Mouse (Mus musculus): ENCODE results near the gene Ppp1r1a. TPM values are rescaled to one million over a fixed set of nuclear protein-coding genes. Genes with fewer than 3 reads are reported as not detected.
A peak's percentile ranks its signal among the peaks of the same experiment; 100 is the strongest.

The Ppp1r1a gene
- polyA plus RNA-seq, 1 experiment from 2014 or later, result 62.7 TPM

GRCm38 (mm10) chr15:103503251-103503600, 34.6 kb downstream of the Ppp1r1a start:
- Histone ChIP-seq H3K4me2 (peak overlapping the region; percentile 94), H3K27ac (ENCODE audit: low read depth, low read length) (peak overlapping the region; percentile 3; the same call in 1 of the 2 replicates), H3K27me3 (ENCODE audit: control insufficient read depth, insufficient read depth, low read length) (peaks cover 4% of the 10 kb centered on the region; the same call in 1 of the 2 replicates), H3K4me3 (ENCODE audit: low read depth, low read length) (peak overlapping the region; percentile 63), H3K4me1 (ENCODE audit: control insufficient read depth, insufficient read depth, low read length) (peaks cover 7% of the 10 kb centered on the region), H3K9ac (ENCODE audit: low read length) (peak overlapping the region; percentile 84), H3K9me3 (ENCODE audit: control insufficient read depth, low read length) (no peaks in the 10 kb centered on the region), H3K36me3 (ENCODE audit: control insufficient read depth, insufficient read depth, low read length) (no peaks in the 10 kb centered on the region)
- DNase-seq (ENCODE audit: low spot score, missing footprints) (peak; percentile 96), ATAC-seq (ENCODE audit: low FRiP score) (peak; percentile 79)
- WGBS, result 0% methylated on average over 15 of the region's 15 CpGs

- Histone ChIP-seq H3K36me3 (ENCODE audit: control insufficient read depth, insufficient read depth, low read length) (no peaks in the 10 kb centered on the region), H3K4me2 (peak within 1 kb of the TSS; percentile 94), H3K27ac (ENCODE audit: low read depth, low read length) (peak within 1 kb of the TSS; percentile 3; the same call in 1 of the 2 replicates), H3K4me1 (ENCODE audit: control insufficient read depth, insufficient read depth, low read length) (peaks cover 7% of the 10 kb centered on the region), H3K4me3 (ENCODE audit: low read depth, low read length) (peak within 1 kb of the TSS; percentile 63), H3K9ac (ENCODE audit: low read length) (peak within 1 kb of the TSS; percentile 84), H3K9me3 (ENCODE audit: control insufficient read depth, low read length) (no peaks in the 10 kb centered on the region), H3K27me3 (ENCODE audit: control insufficient read depth, insufficient read depth, low read length) (peaks cover 4% of the 10 kb centered on the region; the same call in 1 of the 2 replicates)
- under 1% methylated on average over 58 of the region's 63 CpGs for WGBS
- ATAC-seq (ENCODE audit: low FRiP score) (peak; percentile 94), DNase-seq (ENCODE audit: low spot score, missing footprints) (peak; percentile 97)
Measured at GRCm38 (mm10) chr15:103502435-103503250, 35.2 kb downstream of the Ppp1r1a start, which contains the start of gene Pde1b. Pde1b (plus strand) TSS chr15:103503034.

DNA sequence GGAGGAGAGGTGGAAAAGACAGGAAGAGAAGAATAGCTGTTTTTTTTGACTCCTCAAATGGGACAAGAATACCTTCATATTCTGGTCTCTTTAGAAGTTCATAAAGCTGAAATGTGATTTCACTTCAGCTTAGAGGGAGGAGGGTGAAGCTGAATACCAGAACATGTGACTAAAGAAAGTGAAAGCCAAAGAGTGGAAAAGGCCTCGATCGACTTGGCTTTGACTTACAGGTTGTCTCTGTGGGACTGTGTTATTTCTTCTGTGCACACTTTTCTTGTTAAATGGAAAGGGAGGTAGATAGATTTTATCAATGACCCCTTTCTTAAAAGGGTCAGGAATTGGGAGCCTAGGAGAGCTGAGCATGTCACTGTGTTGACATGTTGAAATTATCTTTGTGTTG, 36.6 kb downstream of the Ppp1r1a start:
- H3K4me1 ChIP-seq (ENCODE audit: control insufficient read depth, insufficient read depth, low read length), result peaks cover 7% of the 10 kb centered on the region
- H3K27me3 ChIP-seq (ENCODE audit: control insufficient read depth, insufficient read depth, low read length), result peaks cover 4% of the 10 kb centered on the region; the same call in 1 of the 2 replicates
- H3K4me3 ChIP-seq (ENCODE audit: low read depth, low read length), result no peak overlapping the region
- no peaks in the 10 kb centered on the region for H3K36me3 ChIP-seq (ENCODE audit: control insufficient read depth, insufficient read depth, low read length)
- no peak overlapping the region for H3K4me2 ChIP-seq
- WGBS, result 78% methylated on average over 2 of the region's 2 CpGs
- H3K9me3 ChIP-seq (ENCODE audit: control insufficient read depth, low read length), result no peaks in the 10 kb centered on the region
- H3K9ac ChIP-seq (ENCODE audit: low read length), result no peak overlapping the region
- ATAC-seq (ENCODE audit: low FRiP score) (no peak), DNase-seq (ENCODE audit: low spot score, missing footprints) (peak; percentile 67)
- no peak overlapping the region for H3K27ac ChIP-seq (ENCODE audit: low read depth, low read length)

- WGBS, result 50% methylated on average over 1 of the region's 1 CpGs
- ATAC-seq (ENCODE audit: low FRiP score), result no peak
Measured at GRCm38 (mm10) chr15:103500723-103501122, 37.1 kb downstream of the Ppp1r1a start.

GRCm38 (mm10) chr15:103498157-103498556, 39.6 kb downstream of the Ppp1r1a start:
- no peaks in the 10 kb centered on the region for H3K36me3 ChIP-seq (ENCODE audit: control insufficient read depth, insufficient read depth, low read length)
- H3K4me2 ChIP-seq, result no peak overlapping the region
- WGBS, result 35% methylated on average over 3 of the region's 3 CpGs
- no peaks in the 10 kb centered on the region for H3K27me3 ChIP-seq (ENCODE audit: control insufficient read depth, insufficient read depth, low read length)
- no peaks in the 10 kb centered on the region for H3K9me3 ChIP-seq (ENCODE audit: control insufficient read depth, low read length)
- H3K27ac ChIP-seq (ENCODE audit: low read depth, low read length), result no peak overlapping the region
- DNase-seq (ENCODE audit: low spot score, missing footprints) (peak; percentile 77), ATAC-seq (ENCODE audit: low FRiP score) (no peak)
- H3K9ac ChIP-seq (ENCODE audit: low read length), result no peak overlapping the region
- no peaks in the 10 kb centered on the region; the same call in 1 of the 2 replicates for H3K4me1 ChIP-seq (ENCODE audit: control insufficient read depth, insufficient read depth, low read length)
- H3K4me3 ChIP-seq (ENCODE audit: low read depth, low read length), result no peak overlapping the region

More at GRCm38 (mm10) chr15:103500723-103501122, 37.1 kb downstream of the Ppp1r1a start:
- peaks cover 4% of the 10 kb centered on the region; the same call in 1 of the 2 replicates for H3K27me3 ChIP-seq (ENCODE audit: control insufficient read depth, insufficient read depth, low read length)
- H3K9me3 ChIP-seq (ENCODE audit: control insufficient read depth, low read length), result no peaks in the 10 kb centered on the region
- H3K4me3 ChIP-seq (ENCODE audit: low read depth, low read length), result no peak overlapping the region
- no peak overlapping the region for H3K9ac ChIP-seq (ENCODE audit: low read length)
- no peaks in the 10 kb centered on the region for H3K36me3 ChIP-seq (ENCODE audit: control insufficient read depth, insufficient read depth, low read length)
- no peak for DNase-seq (ENCODE audit: low spot score, missing footprints)
- H3K4me1 ChIP-seq (ENCODE audit: control insufficient read depth, insufficient read depth, low read length), result peaks cover 7% of the 10 kb centered on the region
- H3K27ac ChIP-seq (ENCODE audit: low read depth, low read length), result no peak overlapping the region
- no peak overlapping the region for H3K4me2 ChIP-seq

GRCm38 (mm10) chr15:103496204-103497140, 41.3 kb downstream of the Ppp1r1a start:
- DNase-seq (ENCODE audit: low spot score, missing footprints) (peak; percentile 69), ATAC-seq (ENCODE audit: low FRiP score) (no peak)
- H3K36me3 ChIP-seq (ENCODE audit: control insufficient read depth, insufficient read depth, low read length), result no peaks in the 10 kb centered on the region
- 81% methylated on average over 10 of the region's 10 CpGs for WGBS
- no peaks in the 10 kb centered on the region for H3K9me3 ChIP-seq (ENCODE audit: control insufficient read depth, low read length)
- no peak overlapping the region for H3K4me2 ChIP-seq
- no peak overlapping the region for H3K9ac ChIP-seq (ENCODE audit: low read length)
- no peaks in the 10 kb centered on the region for H3K27me3 ChIP-seq (ENCODE audit: control insufficient read depth, insufficient read depth, low read length)
- H3K4me1 ChIP-seq (ENCODE audit: control insufficient read depth, insufficient read depth, low read length), result 0 out of 2 replicates have a peak, but pooled peaks cover 5% of the 10 kb centered on the region
- no peak overlapping the region for H3K4me3 ChIP-seq (ENCODE audit: low read depth, low read length)
- no peak overlapping the region for H3K27ac ChIP-seq (ENCODE audit: low read depth, low read length)

GRCm38 (mm10) chr15:103488336-103488735, 49.5 kb downstream of the Ppp1r1a start:
- DNase-seq (ENCODE audit: low spot score, missing footprints), result no peak
- WGBS, result 64% methylated on average over 4 of the region's 4 CpGs
- H3K4me3 ChIP-seq (ENCODE audit: low read depth, low read length), result no peak overlapping the region
- H3K27ac ChIP-seq (ENCODE audit: low read depth, low read length), result no peak overlapping the region
- no peaks in the 10 kb centered on the region for H3K27me3 ChIP-seq (ENCODE audit: control insufficient read depth, insufficient read depth, low read length)
- H3K4me1 ChIP-seq (ENCODE audit: control insufficient read depth, insufficient read depth, low read length), result peaks cover 7% of the 10 kb centered on the region; the same call in 1 of the 2 replicates
- H3K36me3 ChIP-seq (ENCODE audit: control insufficient read depth, insufficient read depth, low read length), result no peaks in the 10 kb centered on the region
- no peaks in the 10 kb centered on the region for H3K9me3 ChIP-seq (ENCODE audit: control insufficient read depth, low read length)
- no peak overlapping the region for H3K4me2 ChIP-seq
- H3K9ac ChIP-seq (ENCODE audit: low read length), result no peak overlapping the region
- ATAC-seq (ENCODE audit: low FRiP score), result no peak

GRCm38 (mm10) chr15:103486658-103487057, 51.1 kb downstream of the Ppp1r1a start:
- no peak for ATAC-seq (ENCODE audit: low FRiP score)
- DNase-seq (ENCODE audit: low spot score, missing footprints), result no peak
- no peaks in the 10 kb centered on the region for H3K9me3 ChIP-seq (ENCODE audit: control insufficient read depth, low read length)
- H3K4me1 ChIP-seq (ENCODE audit: control insufficient read depth, insufficient read depth, low read length), result peaks cover 3% of the 10 kb centered on the region; the same call in 1 of the 2 replicates
- H3K36me3 ChIP-seq (ENCODE audit: control insufficient read depth, insufficient read depth, low read length), result no peaks in the 10 kb centered on the region
- no peak overlapping the region for H3K4me3 ChIP-seq (ENCODE audit: low read depth, low read length)
- no peak overlapping the region for H3K4me2 ChIP-seq
- H3K27ac ChIP-seq (ENCODE audit: low read depth, low read length), result no peak overlapping the region
- 79% methylated on average over 1 of the region's 1 CpGs for WGBS
- no peaks in the 10 kb centered on the region for H3K27me3 ChIP-seq (ENCODE audit: control insufficient read depth, insufficient read depth, low read length)
- no peak overlapping the region; the same call in 1 of the 2 replicates for H3K9ac ChIP-seq (ENCODE audit: low read length)

Measured in midbrain, embryonic 11.5 days (tissue).